Mouse (Mus musculus) intestine, embryonic 16.5 days (tissue): ENCODE results near the gene Gm20521. TPM values are rescaled to one million over a fixed set of nuclear protein-coding genes. Genes with fewer than 3 reads are reported as not detected.

ENCODE experiments used
- ATAC-seq: fragments of 200-750 bp; cut with Nextera tagmentation; 2 replicates; pipeline ENCODE4 v1.8.0; 2017; ENCODE audit warnings: moderate TSS enrichment, moderate library complexity
- H3K27ac ChIP-seq: fragments of 300-500 bp; sonication (generic); 2 replicates; pipeline ENCODE4 v1.5.1; 2014; ENCODE audit warnings: mild to moderate bottlenecking, low read length
- H3K27me3 ChIP-seq: fragments of 300-500 bp; sonication (generic); replicated peaks from 2 replicates; pipeline ENCODE4 v1.6.1; 2014; ENCODE audit warnings: low read length, control low read depth, mixed read lengths; ENCODE audit not compliant: control insufficient read depth, insufficient read depth
- H3K36me3 ChIP-seq: fragments of 300-500 bp; sonication (generic); 2 replicates; pipeline ENCODE4 v1.6.1; 2014; ENCODE audit warnings: low read length, control low read depth; ENCODE audit not compliant: control insufficient read depth, insufficient read depth
- H3K4me1 ChIP-seq: fragments of 300-500 bp; sonication (generic); 2 replicates; pipeline ENCODE4 v1.6.1; 2014; ENCODE audit warnings: low read length, control low read depth, mixed read lengths; ENCODE audit not compliant: control insufficient read depth, insufficient read depth
- H3K4me2 ChIP-seq: fragments of 300-500 bp; sonication (generic); 2 replicates; pipeline ENCODE4 v1.6.1; 2014; ENCODE audit warnings: low read depth, low read length, control low read depth
- H3K4me3 ChIP-seq: fragments of 300-500 bp; sonication (generic); 2 replicates; pipeline ENCODE4 v1.5.1; 2014; ENCODE audit warnings: mild to moderate bottlenecking, low read length
- H3K9ac ChIP-seq: fragments of 300-500 bp; sonication (generic); 2 replicates; pipeline ENCODE4 v1.6.1; 2014; ENCODE audit warnings: low read depth, low read length
- H3K9me3 ChIP-seq: fragments of 300-500 bp; sonication (generic); 2 replicates; pipeline ENCODE4 v1.6.1; 2016; ENCODE audit warnings: low read length, control low read depth; ENCODE audit not compliant: control insufficient read depth
- WGBS: fragments of 180-500 bp; shearing (Covaris S2); extraction: QIAGEN DNeasy Blood & Tissue Kit; methylation state at CpG from one replicate; pipeline ENCODE4 v1.1.7; 2014; 5-methylcytosine and 5-hydroxymethylcytosine counted together
- polyA plus RNA-seq: library from polyadenylated mRNA; unstranded; fragments of >200 nt; fragmentation: Nextera tagmentation; extraction: Ambion mirVana; gene quantifications from 2 replicates; pipeline ENCODE4 v1.2.1, GENCODE M21; 2015

The Gm20521 gene
- polyA plus RNA-seq, 1 experiment from 2014 or later: 0.49 TPM

GRCm38 (mm10) chr14:54912109-54912850 is 29.0 kb downstream of the Gm20521 start:
- Histone ChIP-seq H3K27ac (peak overlapping the region; percentile 80), H3K27me3 (peaks cover 4% of the 10 kb centered on the region; the same call in 1 of the 2 replicates), H3K9me3 (no peaks in the 10 kb centered on the region), H3K4me1 (peaks cover 14% of the 10 kb centered on the region), H3K4me2 (peak overlapping the region; percentile 97), H3K36me3 (no peaks in the 10 kb centered on the region), H3K4me3 (peak overlapping the region; percentile 89), H3K9ac (peak overlapping the region; percentile 89)
- peak; percentile 68 for ATAC-seq
- 2% methylated on average over 59 of the region's 69 CpGs for WGBS

GRCm38 (mm10) chr14:54912886-54913285 is 29.6 kb downstream of the Gm20521 start, which contains the start of gene Slc22a17:
Slc22a17 (minus strand) TSS chr14:54913132.
- 0% methylated on average over 28 of the region's 28 CpGs for WGBS
- Histone ChIP-seq H3K27me3 (peaks cover 4% of the 10 kb centered on the region; the same call in 1 of the 2 replicates), H3K9me3 (no peaks in the 10 kb centered on the region), H3K4me1 (peaks cover 14% of the 10 kb centered on the region), H3K9ac (peak within 1 kb of the TSS; percentile 89), H3K27ac (peak within 1 kb of the TSS; percentile 80), H3K4me2 (peak within 1 kb of the TSS; percentile 97), H3K4me3 (peak within 1 kb of the TSS; percentile 89), H3K36me3 (no peaks in the 10 kb centered on the region)
- peak; percentile 92 for ATAC-seq

GRCm38 (mm10) chr14:54913343-54913742 is 30.1 kb downstream of the Gm20521 start:
- peak overlapping the region; percentile 37 for H3K27ac ChIP-seq
- peaks cover 14% of the 10 kb centered on the region for H3K4me1 ChIP-seq
- peak overlapping the region; percentile 89 for H3K9ac ChIP-seq
- no peaks in the 10 kb centered on the region for H3K9me3 ChIP-seq
- peaks cover 4% of the 10 kb centered on the region; the same call in 1 of the 2 replicates for H3K27me3 ChIP-seq
- WGBS: 13% methylated on average over 10 of the region's 10 CpGs
- H3K4me3 ChIP-seq: peak overlapping the region; percentile 89
- H3K36me3 ChIP-seq: no peaks in the 10 kb centered on the region
- peak; percentile 10; the same call in 1 of the 2 replicates for ATAC-seq
- peak overlapping the region; percentile 97 for H3K4me2 ChIP-seq

- peaks cover 4% of the 10 kb centered on the region; the same call in 1 of the 2 replicates for H3K36me3 ChIP-seq
- no peak overlapping the region for H3K27ac ChIP-seq
- no peak overlapping the region for H3K9ac ChIP-seq
- H3K4me3 ChIP-seq: no peak overlapping the region
- H3K27me3 ChIP-seq: no peaks in the 10 kb centered on the region
- H3K4me2 ChIP-seq: no peak overlapping the region
- ATAC-seq: no peak
- no peaks in the 10 kb centered on the region for H3K9me3 ChIP-seq
- peaks cover 5% of the 10 kb centered on the region for H3K4me1 ChIP-seq
- WGBS: 91% methylated on average over 16 of the region's 16 CpGs
Measured at GRCm38 (mm10) chr14:54920076-54920685, 36.9 kb downstream of the Gm20521 start.

GRCm38 (mm10) chr14:54924641-54925348 is 41.6 kb downstream of the Gm20521 start:
- Histone ChIP-seq H3K27ac (peak overlapping the region; percentile 99), H3K9me3 (no peaks in the 10 kb centered on the region), H3K9ac (peak overlapping the region; percentile 89), H3K36me3 (peaks cover 2% of the 10 kb centered on the region; the same call in 1 of the 2 replicates), H3K27me3 (no peaks in the 10 kb centered on the region; the same call in 1 of the 2 replicates), H3K4me1 (peaks cover 24% of the 10 kb centered on the region), H3K4me3 (peak overlapping the region; percentile 63), H3K4me2 (peak overlapping the region; percentile 93)
- peak; percentile 57 for ATAC-seq
- 27% methylated on average over 7 of the region's 7 CpGs for WGBS

GRCm38 (mm10) chr14:54925349-54926342 is 42.4 kb downstream of the Gm20521 start, which contains the start of gene Efs:
Efs (minus strand) TSS chr14:54926126.
- peak within 1 kb of the TSS; percentile 93 for H3K4me2 ChIP-seq
- peak within 1 kb of the TSS; percentile 99 for H3K27ac ChIP-seq
- no peaks in the 10 kb centered on the region for H3K9me3 ChIP-seq
- peak within 1 kb of the TSS; percentile 63 for H3K4me3 ChIP-seq
- no peaks in the 10 kb centered on the region; the same call in 1 of the 2 replicates for H3K36me3 ChIP-seq
- peak within 1 kb of the TSS; percentile 89 for H3K9ac ChIP-seq
- H3K4me1 ChIP-seq: peaks cover 30% of the 10 kb centered on the region
- no peaks in the 10 kb centered on the region; the same call in 1 of the 2 replicates for H3K27me3 ChIP-seq
- ATAC-seq: peak; percentile 65
- WGBS: 5% methylated on average over 57 of the region's 57 CpGs

GRCm38 (mm10) chr14:54926401-54927158 is 43.3 kb downstream of the Gm20521 start:
- no peaks in the 10 kb centered on the region; the same call in 1 of the 2 replicates for H3K27me3 ChIP-seq
- no peaks in the 10 kb centered on the region for H3K36me3 ChIP-seq
- ATAC-seq: peak; percentile 77
- peaks cover 30% of the 10 kb centered on the region for H3K4me1 ChIP-seq
- 2% methylated on average over 53 of the region's 58 CpGs for WGBS
- peak overlapping the region; percentile 63 for H3K4me3 ChIP-seq
- H3K9ac ChIP-seq: peak overlapping the region; percentile 89
- H3K4me2 ChIP-seq: peak overlapping the region; percentile 93
- no peaks in the 10 kb centered on the region for H3K9me3 ChIP-seq
- H3K27ac ChIP-seq: peak overlapping the region; percentile 99

GRCm38 (mm10) chr14:54927296-54927695 is 44.1 kb downstream of the Gm20521 start:
- Histone ChIP-seq H3K27me3 (no peaks in the 10 kb centered on the region; the same call in 1 of the 2 replicates), H3K9ac (peak overlapping the region; percentile 89), H3K36me3 (no peaks in the 10 kb centered on the region), H3K4me3 (peak overlapping the region; percentile 63), H3K4me2 (peak overlapping the region; percentile 93), H3K9me3 (no peaks in the 10 kb centered on the region), H3K27ac (peak overlapping the region; percentile 99), H3K4me1 (peaks cover 30% of the 10 kb centered on the region)
- 0 out of 2 replicates have a peak, but pooled peaks have one; percentile 0 for ATAC-seq
- 21% methylated on average over 7 of the region's 7 CpGs for WGBS
